8 mouse cellular contexts compared by ENCODE assay signal in genomic region chr14:97588182-97588581, GRCm38 (mm10).
DNase-seq lines count a peak whose midpoint lies in the region; ATAC-seq lines count a peak whose summit lies in the region.

No protein-coding gene starts in this region.

- ATAC-seq in activated CD4-positive, CD25-positive, alpha-beta regulatory T cell, adult 4 months, result no peak

- DNase-seq in brain, adult 2 months (ENCODE audit: low read depth, low spot score), result peak; percentile 37
- DNase-seq in embryo, embryonic 10 days (ENCODE audit: low spot score), result peak; percentile 53
- DNase-seq in gastrocnemius, postnatal 25 days, result peak; percentile 42
- DNase-seq in layer of hippocampus, adult 9-11 months, result peak; percentile 30
- peak; percentile 43 for DNase-seq in lung, postnatal 25 days (ENCODE audit: low spot score)
- peak; percentile 30 for DNase-seq in right cerebral cortex, postnatal 25 days
- DNase-seq in testis, postnatal 14 days (ENCODE audit: low spot score), result no peak
